Mouse (Mus musculus): ENCODE results near the gene Fam186a.
A peak's percentile ranks its signal among the peaks of the same experiment; 100 is the strongest.
"Not testable (repeated sequence)": the region's sequence is repeated elsewhere in the genome, so short reads cannot be mapped to it uniquely, and the experiment has no call there.

Fam186a gene

GRCm38 (mm10) chr15:99934501-99934900 lies 32.4 kb downstream of the Fam186a start:
- DNase-seq (ENCODE audit: low spot score in 2 of 2): no peak

GRCm38 (mm10) chr15:99931231-99931630 lies 35.6 kb downstream of the Fam186a start:
- no peak for DNase-seq (ENCODE audit: low spot score in 2 of 2)

GRCm38 (mm10) chr15:99919601-99920158 lies 47.2 kb downstream of the Fam186a start:
- DNase-seq (ENCODE audit: low spot score in 2 of 2): no peak

- no peak for DNase-seq (ENCODE audit: low spot score in 2 of 2)
These were observed 49.6 kb downstream of the Fam186a start for GRCm38 (mm10) chr15:99917264-99917663.

GRCm38 (mm10) chr15:99914613-99915012 lies 52.2 kb downstream of the Fam186a start:
- no peak for DNase-seq (ENCODE audit: low spot score in 2 of 2)

DNA sequence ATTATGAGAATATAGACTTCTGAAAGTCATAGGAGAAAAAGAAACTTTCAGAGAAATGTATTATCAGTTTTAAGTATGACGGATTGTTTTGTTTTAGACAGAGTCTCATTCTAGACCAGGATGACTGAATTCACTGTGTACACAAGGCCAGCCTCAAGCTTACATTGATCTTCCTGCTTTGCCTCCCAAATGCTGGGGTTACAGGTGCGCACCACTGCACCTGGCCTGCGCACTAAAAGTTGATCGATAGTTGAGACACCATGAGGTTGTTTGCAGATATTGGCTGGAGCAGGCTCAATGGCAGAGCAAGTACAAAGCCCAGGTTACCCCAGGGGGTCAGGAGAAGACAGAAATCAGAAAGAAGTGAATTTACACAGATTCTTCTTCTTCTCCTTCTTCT lies 55.1 kb downstream of the Fam186a start:
- no peak for DNase-seq (ENCODE audit: low spot score in 2 of 2)

DNA sequence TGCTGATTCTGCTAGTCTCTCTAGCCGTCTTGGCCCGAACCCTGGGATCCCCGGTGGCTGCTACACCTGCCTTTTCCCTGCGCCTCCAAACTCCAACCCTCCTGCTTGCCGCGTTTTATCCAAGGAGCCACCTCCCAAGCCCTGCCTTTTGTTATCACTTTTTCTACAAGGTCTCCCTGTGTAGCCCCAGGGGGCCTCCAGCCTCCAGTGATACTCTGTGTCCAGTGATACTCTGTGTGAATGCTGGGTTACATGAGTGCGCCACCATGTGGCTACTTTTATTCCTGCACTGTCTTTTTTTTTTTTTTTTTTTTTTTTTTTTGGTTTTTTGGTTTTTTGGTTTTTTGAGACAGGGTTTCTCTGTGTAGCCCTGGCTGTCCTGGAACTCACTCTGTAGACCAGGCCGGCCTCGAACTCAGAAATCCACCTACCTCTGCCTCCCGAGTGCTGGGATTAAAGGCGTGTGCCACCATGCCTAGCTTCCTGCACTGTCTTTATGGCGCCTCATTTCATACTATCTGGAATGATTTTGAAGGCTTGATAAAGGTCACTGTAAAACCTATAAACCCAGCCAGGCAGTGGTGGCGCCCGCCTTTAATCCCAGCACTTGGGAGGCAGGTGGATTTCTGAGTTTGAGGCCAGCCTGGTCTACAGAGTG lies 57.4 kb downstream of the Fam186a start:
- not testable (repeated sequence) for DNase-seq (ENCODE audit: low spot score in 2 of 2)

GRCm38 (mm10) chr15:99907514-99907913 lies 59.3 kb downstream of the Fam186a start:
- DNase-seq (ENCODE audit: low spot score in 2 of 2): no peak

GRCm38 (mm10) chr15:99907041-99907440 lies 59.8 kb downstream of the Fam186a start:
- DNase-seq (ENCODE audit: low spot score in 2 of 2): no peak

DNA sequence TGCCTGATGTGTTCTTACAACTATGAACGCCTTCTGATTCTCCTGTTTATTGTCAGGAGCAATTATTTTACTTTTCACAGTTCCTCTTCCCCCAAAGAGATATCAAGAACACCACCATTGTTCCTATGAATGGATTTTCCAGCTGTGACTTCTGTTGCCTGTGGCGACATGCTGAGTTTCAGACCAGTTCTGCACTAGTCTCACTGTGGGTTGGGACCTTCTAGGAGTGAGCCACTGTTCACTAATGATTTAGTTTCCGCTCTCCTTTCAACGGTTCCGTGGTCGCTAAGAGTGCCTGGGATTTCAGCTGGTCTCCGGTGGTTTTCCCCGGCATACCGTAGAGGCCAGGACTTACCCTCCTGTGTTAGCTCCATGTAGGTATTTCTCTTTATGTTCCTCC lies 62.0 kb downstream of the Fam186a start:
- no peak for DNase-seq (ENCODE audit: low spot score in 2 of 2)

- DNase-seq (ENCODE audit: low spot score in 2 of 2): peak in 1 of 2 experiments; percentile 31
These were observed 62.5 kb downstream of the Fam186a start for GRCm38 (mm10) chr15:99904333-99904732.

DNA sequence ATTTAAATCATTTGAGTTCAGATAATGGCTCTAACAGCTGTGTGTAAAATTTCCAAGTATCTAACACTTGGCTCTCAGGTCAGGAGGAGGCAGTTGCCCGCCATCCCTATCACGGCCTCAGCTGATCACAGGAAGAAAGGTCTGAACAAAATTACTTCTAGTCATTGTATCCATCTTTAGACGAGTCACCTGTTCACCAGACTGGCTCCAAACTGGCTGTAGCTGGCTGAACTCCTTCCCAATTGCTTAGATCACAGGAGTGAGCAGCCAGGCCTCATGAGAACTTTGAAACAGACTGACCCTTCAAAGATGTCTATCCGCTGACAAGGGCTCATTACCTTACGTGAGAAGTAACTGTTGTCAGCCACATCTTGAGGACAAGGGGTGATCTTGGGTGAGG lies 63.6 kb downstream of the Fam186a start:
- DNase-seq (ENCODE audit: low spot score in 2 of 2): no peak

- DNase-seq (ENCODE audit: low spot score in 2 of 2): no peak
These were observed 64.1 kb downstream of the Fam186a start for GRCm38 (mm10) chr15:99902786-99903185.

DNA sequence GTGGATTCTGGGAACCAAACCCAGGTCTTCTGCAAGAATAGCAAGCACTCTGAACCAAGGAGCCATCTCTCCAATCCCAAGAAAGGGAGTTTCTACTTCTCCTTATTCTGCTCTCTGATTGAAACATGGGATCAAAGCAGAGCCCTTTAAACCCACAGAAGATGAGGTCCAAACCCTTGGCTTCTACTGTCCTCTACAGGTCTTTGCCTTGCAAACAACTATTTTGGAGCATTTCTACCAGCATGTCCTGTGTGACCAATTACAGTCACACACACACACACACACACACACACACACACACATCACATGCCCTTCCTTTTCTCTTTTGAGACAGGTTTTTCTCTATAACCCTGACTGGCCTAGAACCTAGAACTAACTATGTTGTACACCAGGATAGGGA lies 70.2 kb downstream of the Fam186a start:
- DNase-seq (ENCODE audit: low spot score in 2 of 2): no peak

- DNase-seq (ENCODE audit: low spot score in 2 of 2): no peak
These were observed 75.5 kb downstream of the Fam186a start for GRCm38 (mm10) chr15:99891355-99891754.

DNA sequence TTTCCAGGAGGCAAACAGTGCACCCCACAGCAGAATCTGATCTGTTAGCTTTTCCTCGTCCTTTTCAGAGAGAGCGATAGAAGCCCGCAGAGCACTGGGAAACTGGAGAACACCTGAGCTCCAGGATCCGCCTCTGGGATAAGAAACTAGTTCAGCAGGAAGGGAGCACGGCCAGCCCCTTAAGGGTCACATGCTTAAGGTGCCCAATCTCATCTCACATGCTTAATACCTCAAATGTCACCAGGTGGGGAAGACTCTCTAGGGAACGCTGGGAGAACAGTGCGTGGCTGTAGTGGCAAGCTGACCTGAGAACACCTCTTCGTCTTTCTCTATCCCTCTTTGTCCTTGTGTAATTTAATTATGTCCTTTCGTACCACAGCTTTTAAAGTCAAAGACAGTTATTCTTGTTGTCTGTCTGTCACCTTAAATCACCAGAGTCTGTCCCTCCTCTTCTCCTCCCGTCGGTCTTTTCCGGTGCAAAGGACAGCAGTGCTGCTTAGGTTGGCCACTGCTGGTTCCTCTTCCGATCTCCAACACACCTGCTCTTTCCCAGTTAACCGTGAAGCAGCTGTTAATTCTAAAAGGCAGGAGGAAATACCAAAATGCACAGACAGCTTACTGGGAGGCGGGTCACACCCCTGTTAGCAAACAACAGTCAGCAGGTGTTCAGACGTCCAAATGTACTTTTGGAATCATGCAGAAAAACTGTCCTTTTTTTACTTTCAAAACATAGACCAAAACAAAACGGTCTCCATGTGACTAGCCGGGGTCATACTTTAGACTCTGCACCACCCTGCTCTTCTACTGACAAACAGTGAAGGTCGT lies 76.2 kb downstream of the Fam186a start:
- DNase-seq (ENCODE audit: low spot score in 2 of 2): no peak

GRCm38 (mm10) chr15:99889275-99889874 lies 77.5 kb downstream of the Fam186a start:
- no peak for DNase-seq (ENCODE audit: low spot score in 2 of 2)

GRCm38 (mm10) chr15:99887130-99887529 lies 79.7 kb downstream of the Fam186a start:
- not testable (repeated sequence) for DNase-seq (ENCODE audit: low spot score in 2 of 2)

DNA sequence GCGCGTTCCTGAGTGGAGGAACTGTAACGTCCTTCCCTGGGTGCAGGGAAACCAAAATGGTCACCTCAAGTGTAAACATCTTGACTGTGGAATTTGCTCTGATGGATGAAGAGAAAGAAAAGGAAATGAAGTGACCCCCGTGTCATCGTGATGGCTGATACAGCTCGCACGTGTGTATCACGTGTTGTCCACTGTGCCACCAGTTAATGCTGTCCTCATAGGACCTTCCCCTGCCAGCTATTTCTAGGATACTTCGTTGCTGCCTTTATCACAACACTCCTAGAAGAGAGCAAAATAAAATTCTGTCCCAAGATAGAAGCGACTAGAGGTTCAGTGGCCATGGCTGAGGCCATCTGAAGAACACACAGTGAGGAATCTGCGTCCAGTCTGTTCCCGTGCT lies 82.8 kb downstream of the Fam186a start:
- no peak for DNase-seq (ENCODE audit: low spot score in 2 of 2)

DNA sequence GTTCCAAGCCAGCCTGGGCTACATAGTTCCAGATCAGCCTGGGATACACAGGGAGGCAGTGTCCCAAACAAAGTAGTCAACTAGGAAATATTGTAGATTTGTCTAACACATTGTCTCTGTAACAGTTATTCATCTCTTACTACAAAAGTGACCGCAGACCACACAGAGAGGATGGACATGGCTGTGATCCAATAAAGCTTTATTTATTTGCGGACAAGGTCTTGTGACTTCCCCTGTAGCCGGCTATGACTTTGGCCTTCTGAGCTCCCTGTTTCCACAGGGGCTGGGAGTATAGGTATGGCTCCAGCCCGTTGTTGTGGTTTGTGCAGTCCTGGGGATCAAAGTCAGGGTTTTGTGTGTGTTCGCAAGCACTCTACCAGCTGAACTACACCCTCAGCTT lies 88.3 kb downstream of the Fam186a start:
- no peak for DNase-seq (ENCODE audit: low spot score in 2 of 2)

DNA sequence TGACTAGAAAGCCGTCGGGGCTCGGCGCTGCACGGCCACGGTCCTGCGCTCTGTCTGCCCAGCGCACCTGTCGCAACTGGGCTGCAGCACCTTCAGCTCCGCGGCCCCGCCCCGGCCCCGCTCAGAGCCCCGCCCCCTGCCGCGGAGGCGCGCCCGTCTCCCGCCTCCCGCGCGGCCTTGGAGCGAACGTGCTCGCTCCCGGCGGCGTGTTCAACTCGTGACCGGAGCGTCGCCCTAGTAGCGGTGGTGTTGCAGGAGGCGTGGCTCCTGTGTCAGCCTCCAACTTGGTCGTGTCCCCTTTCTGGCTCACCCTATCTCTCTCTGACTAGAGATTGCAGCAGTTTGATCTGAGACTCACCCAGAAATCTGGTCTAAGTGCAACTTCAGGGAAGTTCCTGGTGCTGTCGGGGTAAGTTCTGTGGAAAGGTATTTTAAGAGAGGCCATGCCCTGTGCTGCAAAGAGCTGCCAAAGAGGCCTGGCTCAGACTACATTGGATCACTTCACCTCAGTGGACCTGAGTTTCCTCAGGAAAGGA lies 91.5 kb downstream of the Fam186a start, which contains the start of gene Lima1:
Gene Lima1, minus strand, starts transcription at position 123 of the 536 bp plus-strand sequence.
- peak; percentile 69 to 88 for DNase-seq (ENCODE audit: low spot score in 2 of 2)

Data from spleen, postnatal 4 days (tissue).